Mouse (Mus musculus): ENCODE measurements around the gene Psap.

- TF ChIP-seq CTCF (IDR thresholded peaks at IDR 0.05; ENCODE audit: low read depth, low read length) (no peak), POLR2A (IDR thresholded peaks at IDR 0.05; ENCODE audit: extremely low read depth, insufficient read depth, low read length) (no peak)
Observed at GRCm38 (mm10) chr10:60245635-60246034, 31.8 kb upstream of the Psap start.

Data from liver, adult 2 months (tissue).